Mouse (Mus musculus) E14TG2a.4 (cell line): ENCODE results near the gene Akap13.

Source experiments
- CTCF ChIP-seq: conservative IDR thresholded peaks from 2 replicates; pipeline ENCODE4 v1.5.1; 2014; ENCODE audit warnings: low read length
- POU5F1 ChIP-seq: IDR thresholded peaks from 2 replicates; pipeline ENCODE4 v1.6.1; 2014; ENCODE audit warnings: low read length, borderline replicate concordance

GRCm38 (mm10) chr7:75415166-75415881 lies 40.0 kb upstream of the Akap13 start:
- TF ChIP-seq CTCF (no peak), POU5F1 (no peak)
